Mouse (Mus musculus) ES-E14 (cell line): Measurements from ENCODE around the gene Hsfy2.

Experiments
- CHD2 ChIP-seq: IDR thresholded peaks from 2 replicates; pipeline ENCODE4 v1.6.1; 2014; ENCODE audit warnings: mild to moderate bottlenecking, low read depth, low read length, inconsistent platforms
- HCFC1 ChIP-seq: IDR thresholded peaks from 2 replicates; pipeline ENCODE4 v1.6.1; 2012; ENCODE audit warnings: low read length, inconsistent platforms, borderline replicate concordance; ENCODE audit not compliant: insufficient read depth
- ZC3H11A ChIP-seq: IDR thresholded peaks from 2 replicates; pipeline ENCODE4 v1.6.1; 2012; ENCODE audit warnings: low read depth, mild to moderate bottlenecking, inconsistent platforms, low read length, borderline replicate concordance
- ZNF384 ChIP-seq: IDR thresholded peaks from 2 replicates; pipeline ENCODE4 v1.6.1; 2012; ENCODE audit warnings: low read depth, low read length, inconsistent platforms

GRCm38 (mm10) chr1:56684512-56684911 lies 47.3 kb upstream of the Hsfy2 start:
- no peak for TF ChIP-seq HCFC1
- no peak for TF ChIP-seq ZNF384
- TF ChIP-seq ZC3H11A: no peak
- no peak for TF ChIP-seq CHD2
